Mouse (Mus musculus) limb, embryonic 12.5 days (tissue): ENCODE results near the gene Pde6h. TPM values are rescaled to one million over a fixed set of nuclear protein-coding genes. Genes with fewer than 3 reads are reported as not detected.

ENCODE experiments used
- ATAC-seq: fragments of 200-750 bp; cut with Nextera tagmentation; 2 replicates; pipeline ENCODE4 v1.8.0; 2017; ENCODE audit warnings: low read depth, moderate TSS enrichment; ENCODE audit not compliant: insufficient number of reproducible peaks, insufficient read depth, low FRiP score, low TSS enrichment
- H3K27ac ChIP-seq: fragments of 300-500 bp; sonication (generic); 2 replicates; pipeline ENCODE4 v1.5.1; 2016; ENCODE audit warnings: mild to moderate bottlenecking, moderate library complexity
- H3K27me3 ChIP-seq: fragments of 300-500 bp; sonication (generic); 2 replicates; pipeline ENCODE4 v1.6.1; 2016; ENCODE audit warnings: mild to moderate bottlenecking, moderate library complexity
- H3K36me3 ChIP-seq: fragments of 300-500 bp; sonication (generic); 2 replicates; pipeline ENCODE4 v1.6.1; 2016; ENCODE audit warnings: mild to moderate bottlenecking, moderate library complexity
- H3K4me1 ChIP-seq: fragments of 300-500 bp; sonication (generic); replicated peaks from 2 replicates; pipeline ENCODE4 v1.6.1; 2016
- H3K4me2 ChIP-seq: fragments of 300-500 bp; sonication (generic); 2 replicates; pipeline ENCODE4 v1.6.1; 2016; ENCODE audit warnings: mild to moderate bottlenecking, moderate library complexity
- H3K4me3 ChIP-seq: fragments of 300-500 bp; sonication (generic); replicated peaks from 2 replicates; pipeline ENCODE4 v1.5.1; 2016; ENCODE audit warnings: mild to moderate bottlenecking
- H3K9ac ChIP-seq: fragments of 300-500 bp; sonication (generic); replicated peaks from 2 replicates; pipeline ENCODE4 v1.6.1; 2016; ENCODE audit warnings: mild to moderate bottlenecking, moderate library complexity
- H3K9me3 ChIP-seq: fragments of 300-500 bp; sonication (generic); 2 replicates; pipeline ENCODE4 v1.6.1; 2016; ENCODE audit warnings: mild to moderate bottlenecking, moderate library complexity
- WGBS: fragments of 180-500 bp; shearing (Covaris S2); methylation state at CpG from one replicate; pipeline ENCODE4 v1.1.7; 2016; 5-methylcytosine and 5-hydroxymethylcytosine counted together
- polyA plus RNA-seq: library from polyadenylated mRNA; unstranded; fragments of >200 nt; fragmentation: Nextera tagmentation; extraction: Ambion mirVana; gene quantifications from 2 replicates; pipeline ENCODE4 v1.2.1, GENCODE M21; 2016

Pde6h gene
- polyA plus RNA-seq, 1 experiment from 2014 or later, result 0.23 TPM

DNA sequence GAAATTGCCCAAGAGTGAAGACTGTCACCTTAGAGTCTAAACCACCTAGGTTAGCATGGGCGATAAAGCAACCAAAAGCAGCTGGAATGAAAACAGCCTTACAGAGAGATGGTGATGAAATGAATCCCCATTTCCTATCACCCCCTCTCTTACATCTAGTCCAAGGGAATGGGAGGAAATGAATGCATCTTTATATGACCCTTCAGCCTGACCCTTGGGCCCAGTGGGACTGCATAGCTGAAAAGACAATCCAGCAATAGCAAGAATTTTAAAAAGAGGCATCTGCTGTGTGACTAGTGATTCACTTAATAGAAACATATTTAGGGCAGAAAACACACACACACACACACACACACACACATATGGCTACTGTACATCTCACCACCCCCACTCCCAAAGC, 4.0 kb downstream of the Pde6h start:
- Histone ChIP-seq H3K36me3 (no peaks in the 10 kb centered on the region), H3K9ac (no peak overlapping the region), H3K4me2 (no peak overlapping the region), H3K27ac (no peak overlapping the region), H3K4me1 (peaks cover 13% of the 10 kb centered on the region), H3K9me3 (no peaks in the 10 kb centered on the region), H3K27me3 (no peaks in the 10 kb centered on the region), H3K4me3 (no peak overlapping the region)
- 90% methylated on average over 1 of the region's 1 CpGs for WGBS
- ATAC-seq, result no peak

GRCm38 (mm10) chr6:136930677-136931076, 7.0 kb downstream of the Pde6h start:
- H3K4me3 ChIP-seq, result no peak overlapping the region
- no peaks in the 10 kb centered on the region for H3K27me3 ChIP-seq
- no peaks in the 10 kb centered on the region for H3K36me3 ChIP-seq
- H3K4me2 ChIP-seq, result peak overlapping the region; percentile 23
- no peak overlapping the region for H3K9ac ChIP-seq
- 25% methylated on average over 12 of the region's 12 CpGs for WGBS
- peak overlapping the region; percentile 57; the same call in 1 of the 2 replicates for H3K27ac ChIP-seq
- no peaks in the 10 kb centered on the region for H3K9me3 ChIP-seq
- peaks cover 13% of the 10 kb centered on the region for H3K4me1 ChIP-seq
- peak; percentile 73 for ATAC-seq

DNA sequence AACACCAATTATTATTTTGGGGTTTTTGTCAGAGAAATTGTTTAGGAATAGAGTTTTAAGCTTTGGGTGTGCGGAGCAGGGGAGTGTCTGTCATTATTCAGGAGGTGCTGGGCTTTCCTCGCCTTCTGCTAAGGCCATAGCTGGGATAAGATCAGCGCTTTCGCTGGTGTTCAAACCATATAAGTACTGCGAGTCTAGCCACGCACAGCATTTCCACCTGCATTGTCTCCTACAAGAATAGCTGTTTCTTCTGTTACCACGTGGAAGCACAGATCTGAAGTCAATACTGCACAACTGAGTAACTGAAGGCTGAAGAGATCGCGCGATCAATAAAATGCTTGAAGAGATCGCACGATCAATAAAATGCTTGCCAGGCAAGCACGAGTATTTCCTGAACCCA, 7.6 kb downstream of the Pde6h start:
- ATAC-seq, result no peak
- Histone ChIP-seq H3K4me1 (peaks cover 13% of the 10 kb centered on the region), H3K9me3 (no peaks in the 10 kb centered on the region), H3K36me3 (no peaks in the 10 kb centered on the region), H3K9ac (no peak overlapping the region), H3K4me2 (peak overlapping the region; percentile 23; the same call in 1 of the 2 replicates), H3K27me3 (no peaks in the 10 kb centered on the region), H3K4me3 (no peak overlapping the region), H3K27ac (peak overlapping the region; percentile 57; the same call in 1 of the 2 replicates)
- WGBS, result 86% methylated on average over 13 of the region's 13 CpGs

- no peak overlapping the region for H3K27ac ChIP-seq
- H3K9ac ChIP-seq, result no peak overlapping the region
- no peaks in the 10 kb centered on the region for H3K9me3 ChIP-seq
- WGBS, result 85% methylated on average over 7 of the region's 7 CpGs
- no peak overlapping the region for H3K4me2 ChIP-seq
- H3K4me1 ChIP-seq, result peaks cover 19% of the 10 kb centered on the region
- no peak overlapping the region for H3K4me3 ChIP-seq
- H3K36me3 ChIP-seq, result no peaks in the 10 kb centered on the region
- H3K27me3 ChIP-seq, result no peaks in the 10 kb centered on the region
- no peak for ATAC-seq
These were observed 10.4 kb downstream of the Pde6h start for GRCm38 (mm10) chr6:136934068-136934467.

- ATAC-seq, result no peak
- 82% methylated on average over 3 of the region's 3 CpGs for WGBS
These were observed 11.6 kb downstream of the Pde6h start for GRCm38 (mm10) chr6:136935233-136935632.

DNA sequence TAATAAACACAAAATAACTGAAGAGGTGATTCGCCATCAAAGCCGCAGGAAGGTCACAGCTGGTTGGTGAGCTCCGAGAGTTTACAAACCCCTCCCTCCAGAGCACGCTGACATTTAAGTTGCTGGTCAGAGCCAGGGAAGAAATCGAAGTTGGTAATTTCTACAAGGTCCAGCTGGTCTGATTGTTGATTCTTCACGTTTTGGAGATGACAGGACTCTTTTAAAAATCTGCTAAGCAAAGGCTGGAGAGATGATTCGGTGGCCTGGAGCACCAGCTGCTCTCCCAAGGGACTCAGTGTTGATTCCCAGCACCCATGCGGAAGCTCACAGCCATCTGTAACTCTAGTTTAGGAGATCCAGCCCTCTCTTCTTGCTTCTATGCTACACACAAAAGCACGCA, 12.7 kb downstream of the Pde6h start:
- 86% methylated on average over 9 of the region's 9 CpGs for WGBS
- Histone ChIP-seq H3K9ac (no peak overlapping the region), H3K9me3 (no peaks in the 10 kb centered on the region), H3K27me3 (no peaks in the 10 kb centered on the region), H3K4me3 (no peak overlapping the region), H3K36me3 (no peaks in the 10 kb centered on the region), H3K4me2 (no peak overlapping the region), H3K27ac (no peak overlapping the region), H3K4me1 (peaks cover 26% of the 10 kb centered on the region)
- ATAC-seq, result no peak

More at GRCm38 (mm10) chr6:136935233-136935632, 11.6 kb downstream of the Pde6h start:
- Histone ChIP-seq H3K4me2 (no peak overlapping the region), H3K9ac (no peak overlapping the region), H3K27me3 (no peaks in the 10 kb centered on the region), H3K36me3 (no peaks in the 10 kb centered on the region), H3K27ac (no peak overlapping the region), H3K9me3 (no peaks in the 10 kb centered on the region), H3K4me1 (peaks cover 24% of the 10 kb centered on the region), H3K4me3 (no peak overlapping the region)

DNA sequence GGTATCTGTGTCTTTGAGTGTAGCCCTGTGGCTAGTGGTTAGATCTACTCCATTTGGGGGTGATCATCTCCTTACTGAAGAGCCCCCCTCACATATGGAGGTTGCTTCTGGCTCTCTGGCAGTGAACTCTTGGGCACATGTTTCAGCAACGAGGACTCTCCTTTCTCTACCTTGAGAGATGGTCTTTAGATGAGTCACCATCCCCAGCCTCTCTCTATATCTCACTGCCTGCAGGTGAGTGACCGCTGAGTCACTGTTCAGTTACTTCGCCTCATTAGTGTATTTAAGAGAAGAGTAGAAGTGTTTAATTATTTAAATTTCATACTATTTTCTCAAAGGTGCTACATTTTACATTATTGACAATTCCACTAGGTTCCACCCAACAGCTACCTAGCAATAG, 13.5 kb downstream of the Pde6h start:
- Histone ChIP-seq H3K27me3 (no peaks in the 10 kb centered on the region), H3K36me3 (no peaks in the 10 kb centered on the region), H3K9me3 (no peaks in the 10 kb centered on the region), H3K4me1 (peaks cover 32% of the 10 kb centered on the region), H3K9ac (no peak overlapping the region), H3K27ac (no peak overlapping the region), H3K4me2 (no peak overlapping the region), H3K4me3 (no peak overlapping the region)
- 89% methylated on average over 3 of the region's 3 CpGs for WGBS
- ATAC-seq, result no peak

DNA sequence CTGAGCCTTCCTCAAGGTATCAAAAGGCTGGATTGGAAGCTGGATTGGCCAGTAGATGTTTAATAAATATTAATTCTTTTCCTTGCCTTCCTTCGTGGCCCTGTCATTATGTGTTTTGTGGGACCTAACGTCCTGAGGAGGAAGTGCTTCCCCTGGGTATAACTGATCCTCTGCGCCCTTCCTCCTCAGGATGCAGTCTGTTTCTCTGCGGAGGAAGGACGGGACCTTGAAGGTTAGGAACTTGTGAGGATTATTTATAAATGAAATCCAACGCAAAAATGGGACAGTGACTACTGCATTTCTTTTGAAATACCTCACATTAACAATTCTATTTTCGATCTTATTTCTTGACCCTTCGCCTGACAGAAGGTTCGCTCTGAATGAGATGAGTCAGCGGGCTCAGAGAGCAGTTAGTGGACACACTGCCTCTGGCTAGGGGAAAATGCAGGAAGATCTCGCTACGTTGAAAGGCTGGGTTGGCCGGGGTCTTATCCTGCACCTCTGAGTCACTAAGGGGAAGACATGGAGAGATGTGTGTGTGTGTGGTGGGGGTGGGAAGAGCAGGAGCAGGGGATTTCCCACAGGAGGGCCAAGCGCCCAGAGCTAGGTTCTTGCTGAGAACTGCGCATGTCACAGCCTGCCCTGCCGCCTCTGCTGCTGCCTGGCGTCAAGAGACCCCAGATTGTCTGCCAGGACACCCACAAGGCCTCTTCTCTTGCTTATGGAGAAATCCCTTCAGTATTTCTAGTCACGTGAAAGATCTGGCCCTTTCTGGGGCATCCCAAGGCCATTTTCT, 14.9 kb downstream of the Pde6h start:
- no peak for ATAC-seq

DNA sequence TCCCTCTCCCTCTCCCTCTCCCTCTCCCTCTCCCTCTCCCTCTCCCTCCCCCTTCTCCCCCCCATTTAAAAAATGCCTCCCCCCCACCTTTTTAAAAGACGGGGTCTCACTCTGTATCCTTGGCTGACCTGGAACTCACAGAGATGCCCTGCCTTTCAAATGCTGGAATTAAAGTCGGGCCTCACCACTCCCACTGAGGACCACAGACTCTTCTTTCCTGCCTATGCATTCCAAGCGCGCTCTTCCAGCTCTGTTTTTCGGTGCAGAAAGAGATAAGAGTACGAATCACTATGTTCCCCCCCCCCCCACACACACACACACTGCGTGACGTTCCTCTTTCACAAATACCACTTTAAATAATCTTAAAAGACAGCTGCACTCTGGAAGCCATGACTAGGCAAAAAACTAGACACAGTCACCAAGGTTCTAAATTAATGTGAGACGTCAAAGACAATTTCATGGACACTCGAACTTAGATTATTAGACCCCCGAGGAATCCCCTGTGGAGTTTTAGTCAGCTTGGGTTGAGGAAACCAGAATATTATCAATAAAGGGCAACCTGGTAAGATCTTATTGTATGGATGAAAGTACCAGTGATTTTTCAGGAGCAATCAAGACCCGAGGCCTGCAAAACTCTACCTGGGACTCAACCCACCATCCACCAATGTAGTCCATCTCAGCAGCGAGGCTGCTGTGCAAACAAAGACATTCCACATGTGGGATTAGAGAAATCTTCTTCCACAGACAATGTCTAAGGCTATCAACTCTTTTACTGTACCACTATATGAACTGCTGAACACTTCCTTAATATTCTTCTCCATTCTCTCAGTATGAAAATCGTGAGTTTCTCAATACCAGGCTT, 15.9 kb downstream of the Pde6h start:
- 85% methylated on average over 14 of the region's 14 CpGs for WGBS
- Histone ChIP-seq H3K36me3 (no peaks in the 10 kb centered on the region), H3K27ac (no peak overlapping the region), H3K4me2 (no peak overlapping the region), H3K27me3 (no peaks in the 10 kb centered on the region), H3K4me1 (peaks cover 39% of the 10 kb centered on the region), H3K9me3 (no peaks in the 10 kb centered on the region), H3K4me3 (no peak overlapping the region), H3K9ac (no peak overlapping the region)
- no peak for ATAC-seq

More for the DNA sequence above, 14.9 kb downstream of the Pde6h start:
- H3K9me3 ChIP-seq, result no peaks in the 10 kb centered on the region
- peaks cover 38% of the 10 kb centered on the region for H3K4me1 ChIP-seq
- 79% methylated on average over 18 of the region's 18 CpGs for WGBS
- H3K27me3 ChIP-seq, result no peaks in the 10 kb centered on the region
- H3K27ac ChIP-seq, result no peak overlapping the region
- no peak overlapping the region for H3K4me3 ChIP-seq
- H3K9ac ChIP-seq, result no peak overlapping the region
- H3K4me2 ChIP-seq, result no peak overlapping the region
- H3K36me3 ChIP-seq, result no peaks in the 10 kb centered on the region

DNA sequence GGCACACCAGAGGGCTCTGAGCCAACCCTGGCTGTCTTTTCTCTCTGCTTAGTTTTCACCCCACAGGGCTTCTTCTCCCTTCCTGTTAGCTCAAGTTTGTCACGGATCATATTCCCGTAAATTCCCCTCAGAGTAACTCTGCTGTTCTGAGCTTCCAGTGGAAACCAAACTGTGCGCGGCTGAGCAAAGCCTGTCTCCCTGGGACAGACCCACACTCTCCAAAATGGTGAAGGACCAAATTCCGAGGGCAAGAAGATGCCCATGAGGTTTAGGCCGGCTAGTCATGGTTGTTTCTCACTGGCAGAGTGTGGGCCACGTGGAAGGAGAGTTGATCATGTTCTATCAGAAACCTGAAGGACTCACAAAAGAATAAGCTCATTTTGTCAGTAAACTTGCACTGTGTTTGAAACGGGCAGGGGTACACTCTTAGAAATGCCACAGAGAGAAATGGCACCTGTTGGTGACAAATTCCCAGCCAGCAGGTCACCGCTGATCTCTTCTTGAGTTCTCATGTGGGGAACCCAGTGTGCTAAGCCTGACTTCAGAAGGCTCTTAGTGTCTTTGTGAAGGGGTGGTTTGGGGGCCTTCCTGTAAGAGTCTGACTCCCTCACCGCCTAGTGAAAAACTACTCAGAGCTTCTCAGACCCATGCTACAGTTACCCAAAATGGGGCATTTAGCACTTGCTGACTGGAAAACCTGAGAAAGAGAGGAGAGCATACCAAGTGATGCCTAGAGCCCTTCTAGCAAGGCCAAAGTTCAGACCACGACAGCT, 16.7 kb downstream of the Pde6h start:
- no peak overlapping the region for H3K4me3 ChIP-seq
- H3K4me1 ChIP-seq, result peaks cover 39% of the 10 kb centered on the region
- peak overlapping the region; percentile 83 for H3K27ac ChIP-seq
- WGBS, result 75% methylated on average over 11 of the region's 11 CpGs
- peak overlapping the region; percentile 39; the same call in 1 of the 2 replicates for H3K4me2 ChIP-seq
- no peaks in the 10 kb centered on the region for H3K36me3 ChIP-seq
- no peaks in the 10 kb centered on the region for H3K27me3 ChIP-seq
- no peak for ATAC-seq
- no peak overlapping the region for H3K9ac ChIP-seq
- H3K9me3 ChIP-seq, result no peaks in the 10 kb centered on the region
